Mouse (Mus musculus) heart, postnatal 0 days (tissue): Measurements from ENCODE around the gene Rnf121.
A peak's percentile ranks its signal among the peaks of the same experiment; 100 is the strongest.

Source experiments
- CTCF ChIP-seq: IDR thresholded peaks from 2 replicates; pipeline ENCODE4 v1.5.1; 2016; ENCODE audit warnings: antibody characterized with exemption, control low read depth, low read depth
- EP300 ChIP-seq: IDR thresholded peaks from 2 replicates; pipeline ENCODE4 v1.6.1; 2016; ENCODE audit warnings: antibody characterized with exemption, low read depth

DNA sequence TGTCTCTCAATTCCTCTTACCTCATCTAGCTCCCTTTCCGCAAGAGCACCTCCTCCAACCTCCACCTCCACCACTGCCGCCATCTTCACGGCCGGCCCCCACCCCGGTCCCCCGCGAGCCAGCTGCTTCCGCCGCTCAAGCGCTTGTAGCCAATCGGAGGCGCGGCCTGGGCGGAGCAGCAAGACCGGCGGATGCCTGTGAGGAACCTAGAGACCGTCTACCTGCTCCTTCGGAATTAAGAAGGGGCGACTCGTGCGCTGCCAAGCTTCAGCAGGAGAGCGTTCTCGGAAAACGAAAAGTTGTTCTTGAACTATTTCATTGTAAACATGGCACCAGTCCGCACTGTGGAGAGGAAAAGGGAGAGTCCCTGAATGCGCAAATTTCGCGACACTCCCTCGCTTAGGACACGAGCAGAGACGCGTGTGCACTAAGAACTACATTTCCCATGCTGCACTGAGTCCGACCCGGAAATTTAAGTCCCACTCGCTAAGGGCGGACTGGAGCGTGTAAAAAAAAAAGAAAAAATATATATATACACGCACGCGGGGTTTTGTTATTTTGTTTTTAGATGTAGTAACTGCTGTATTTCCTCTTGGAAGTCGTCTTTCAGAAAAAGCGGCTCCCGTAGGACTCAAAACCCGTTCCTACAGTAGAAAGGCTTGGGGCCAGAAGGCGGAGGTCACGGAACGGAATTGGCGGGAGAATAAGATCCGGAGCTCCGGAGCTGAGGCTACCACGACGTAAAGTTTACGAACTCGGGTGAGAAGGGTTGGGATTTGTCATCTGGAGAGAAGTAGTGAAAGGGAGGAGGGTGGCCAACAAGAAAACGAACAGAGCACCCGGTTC lies at the start of gene Rnf121, which contains the start of the genes Xndc1 and Xntrpc:
- no peak for TF ChIP-seq CTCF
- TF ChIP-seq EP300 = peak; percentile 70; the same call in 1 of the 2 replicates
